Mouse (Mus musculus) liver, embryonic 11.5 days (tissue): ENCODE results near the gene Plaur. TPM values are rescaled to one million over a fixed set of nuclear protein-coding genes. Genes with fewer than 3 reads are reported as not detected.

Experiments
- ATAC-seq: fragments of 200-750 bp; cut with Nextera tagmentation; replicated peaks from 2 replicates; pipeline ENCODE4 v1.8.0; 2017; ENCODE audit warnings: moderate number of reproducible peaks, mild to moderate bottlenecking, moderate TSS enrichment, moderate library complexity; ENCODE audit not compliant: low FRiP score
- DNase-seq: peaks from one replicate; pipeline ENCODE4 v3.0.0-alpha.2; 2017; ENCODE audit warnings: low spot score
- H3K27ac ChIP-seq: fragments of 300-500 bp; sonication (generic); 2 replicates; pipeline ENCODE4 v1.5.1; 2014; ENCODE audit warnings: mild to moderate bottlenecking, low read depth, low read length, control low read depth
- H3K27me3 ChIP-seq: fragments of 300-500 bp; sonication (generic); replicated peaks from 2 replicates; pipeline ENCODE4 v1.6.1; 2014; ENCODE audit warnings: low read length, mixed read lengths; ENCODE audit not compliant: control insufficient read depth, insufficient read depth
- H3K36me3 ChIP-seq: fragments of 300-500 bp; sonication (generic); 2 replicates; pipeline ENCODE4 v1.6.1; 2014; ENCODE audit warnings: mild to moderate bottlenecking, low read length, moderate library complexity, mixed read lengths; ENCODE audit not compliant: control insufficient read depth, insufficient read depth
- H3K4me1 ChIP-seq: fragments of 300-500 bp; sonication (generic); replicated peaks from 2 replicates; pipeline ENCODE4 v1.6.1; 2014; ENCODE audit warnings: low read length, mixed read lengths; ENCODE audit not compliant: control insufficient read depth, insufficient read depth
- H3K4me2 ChIP-seq: fragments of 300-500 bp; sonication (generic); 2 replicates; pipeline ENCODE4 v1.6.1; 2014; ENCODE audit warnings: mild to moderate bottlenecking, control low read depth, moderate library complexity
- H3K4me3 ChIP-seq: fragments of 300-500 bp; sonication (generic); 2 replicates; pipeline ENCODE4 v1.5.1; 2014; ENCODE audit warnings: low read depth, low read length, control low read depth
- H3K9ac ChIP-seq: fragments of 300-500 bp; sonication (generic); 2 replicates; pipeline ENCODE4 v1.6.1; 2014; ENCODE audit warnings: low read depth, low read length, control low read depth
- H3K9me3 ChIP-seq: fragments of 300-500 bp; sonication (generic); 2 replicates; pipeline ENCODE4 v1.6.1; 2016; ENCODE audit warnings: low read length, inconsistent platforms, mixed read lengths; ENCODE audit not compliant: control insufficient read depth
- WGBS: fragments of 180-500 bp; shearing (Covaris S2); extraction: QIAGEN DNeasy Blood & Tissue Kit; methylation state at CpG from one replicate; pipeline ENCODE4 v1.1.7; 2014; 5-methylcytosine and 5-hydroxymethylcytosine counted together
- polyA plus RNA-seq: library from polyadenylated mRNA; unstranded; fragments of >200 nt; fragmentation: Nextera tagmentation; extraction: Ambion mirVana; gene quantifications from 2 replicates; pipeline ENCODE4 v1.2.1, GENCODE M21; 2014

The Plaur gene
- polyA plus RNA-seq, 1 experiment from 2014 or later = 5.6 TPM

GRCm38 (mm10) chr7:24425919-24426318 lies 36.4 kb upstream of the Plaur start:
- WGBS = 80% methylated on average over 9 of the region's 9 CpGs
- H3K4me2 ChIP-seq = no peak overlapping the region
- H3K27me3 ChIP-seq = no peaks in the 10 kb centered on the region
- no peaks in the 10 kb centered on the region for H3K4me1 ChIP-seq
- H3K4me3 ChIP-seq = no peak overlapping the region
- DNase-seq (no peak), ATAC-seq (no peak)
- no peaks in the 10 kb centered on the region; the same call in none of the 2 replicates for H3K36me3 ChIP-seq
- no peak overlapping the region for H3K9ac ChIP-seq
- no peaks in the 10 kb centered on the region for H3K9me3 ChIP-seq
- H3K27ac ChIP-seq = no peak overlapping the region

GRCm38 (mm10) chr7:24427168-24427567 lies 35.1 kb upstream of the Plaur start:
- DNase-seq = no peak
- H3K27me3 ChIP-seq = peaks cover 2% of the 10 kb centered on the region

GRCm38 (mm10) chr7:24428725-24429124 lies 33.6 kb upstream of the Plaur start:
- Histone ChIP-seq H3K36me3 (no peaks in the 10 kb centered on the region), H3K27me3 (peaks cover 17% of the 10 kb centered on the region), H3K4me3 (no peak overlapping the region), H3K9ac (no peak overlapping the region), H3K9me3 (no peaks in the 10 kb centered on the region), H3K4me1 (no peaks in the 10 kb centered on the region), H3K4me2 (no peak overlapping the region), H3K27ac (no peak overlapping the region)
- DNase-seq (no peak), ATAC-seq (no peak)
- 82% methylated on average over 5 of the region's 5 CpGs for WGBS

More at GRCm38 (mm10) chr7:24427168-24427567, 35.1 kb upstream of the Plaur start:
- no peak overlapping the region for H3K4me2 ChIP-seq
- H3K9me3 ChIP-seq = no peaks in the 10 kb centered on the region
- no peak for ATAC-seq
- no peak overlapping the region for H3K4me3 ChIP-seq
- no peaks in the 10 kb centered on the region for H3K4me1 ChIP-seq
- H3K9ac ChIP-seq = no peak overlapping the region
- 91% methylated on average over 8 of the region's 8 CpGs for WGBS
- no peak overlapping the region for H3K27ac ChIP-seq
- no peaks in the 10 kb centered on the region for H3K36me3 ChIP-seq

GRCm38 (mm10) chr7:24429413-24430112 lies 32.7 kb upstream of the Plaur start:
- no peak overlapping the region for H3K27ac ChIP-seq
- no peak for DNase-seq
- no peak overlapping the region for H3K4me3 ChIP-seq
- WGBS = 73% methylated on average over 16 of the region's 16 CpGs
- no peak for ATAC-seq
- H3K36me3 ChIP-seq = no peaks in the 10 kb centered on the region
- no peaks in the 10 kb centered on the region for H3K9me3 ChIP-seq
- no peak overlapping the region for H3K9ac ChIP-seq
- H3K27me3 ChIP-seq = peaks cover 17% of the 10 kb centered on the region
- H3K4me2 ChIP-seq = no peak overlapping the region
- H3K4me1 ChIP-seq = no peaks in the 10 kb centered on the region

- Histone ChIP-seq H3K36me3 (no peaks in the 10 kb centered on the region), H3K9ac (no peak overlapping the region), H3K4me3 (no peak overlapping the region), H3K4me2 (no peak overlapping the region), H3K27me3 (peaks cover 17% of the 10 kb centered on the region), H3K9me3 (no peaks in the 10 kb centered on the region), H3K4me1 (no peaks in the 10 kb centered on the region), H3K27ac (no peak overlapping the region)
- DNase-seq (no peak), ATAC-seq (no peak)
- 83% methylated on average over 15 of the region's 15 CpGs for WGBS
Observed at GRCm38 (mm10) chr7:24430551-24431345, 31.5 kb upstream of the Plaur start.

- H3K4me2 ChIP-seq = no peak overlapping the region
- WGBS = 39% methylated on average over 11 of the region's 11 CpGs
Observed at GRCm38 (mm10) chr7:24431713-24432112, 30.6 kb upstream of the Plaur start.

GRCm38 (mm10) chr7:24435305-24435704 lies 27.0 kb upstream of the Plaur start:
- Histone ChIP-seq H3K4me1 (no peaks in the 10 kb centered on the region), H3K36me3 (no peaks in the 10 kb centered on the region), H3K4me2 (no peak overlapping the region), H3K4me3 (no peak overlapping the region), H3K9me3 (no peaks in the 10 kb centered on the region), H3K27me3 (peaks cover 17% of the 10 kb centered on the region), H3K9ac (no peak overlapping the region), H3K27ac (no peak overlapping the region)
- WGBS = 72% methylated on average over 5 of the region's 5 CpGs
- ATAC-seq = no peak
- DNase-seq = no peak

More at GRCm38 (mm10) chr7:24431713-24432112, 30.6 kb upstream of the Plaur start:
- H3K27ac ChIP-seq = no peak overlapping the region
- no peak overlapping the region for H3K9ac ChIP-seq
- H3K27me3 ChIP-seq = peaks cover 17% of the 10 kb centered on the region
- ATAC-seq (no peak), DNase-seq (no peak)
- no peaks in the 10 kb centered on the region for H3K9me3 ChIP-seq
- no peaks in the 10 kb centered on the region for H3K4me1 ChIP-seq
- H3K36me3 ChIP-seq = no peaks in the 10 kb centered on the region
- H3K4me3 ChIP-seq = no peak overlapping the region

GRCm38 (mm10) chr7:24437981-24438380 lies 24.3 kb upstream of the Plaur start:
- H3K9me3 ChIP-seq = no peaks in the 10 kb centered on the region
- H3K4me2 ChIP-seq = no peak overlapping the region
- H3K27me3 ChIP-seq = peaks cover 7% of the 10 kb centered on the region
- DNase-seq (no peak), ATAC-seq (no peak)
- H3K36me3 ChIP-seq = no peaks in the 10 kb centered on the region
- H3K4me1 ChIP-seq = no peaks in the 10 kb centered on the region
- H3K9ac ChIP-seq = no peak overlapping the region
- WGBS = 69% methylated on average over 10 of the region's 10 CpGs
- no peak overlapping the region for H3K27ac ChIP-seq
- no peak overlapping the region for H3K4me3 ChIP-seq
